Mouse (Mus musculus): ENCODE measurements around the gene Plin1.

The Plin1 gene

DNA sequence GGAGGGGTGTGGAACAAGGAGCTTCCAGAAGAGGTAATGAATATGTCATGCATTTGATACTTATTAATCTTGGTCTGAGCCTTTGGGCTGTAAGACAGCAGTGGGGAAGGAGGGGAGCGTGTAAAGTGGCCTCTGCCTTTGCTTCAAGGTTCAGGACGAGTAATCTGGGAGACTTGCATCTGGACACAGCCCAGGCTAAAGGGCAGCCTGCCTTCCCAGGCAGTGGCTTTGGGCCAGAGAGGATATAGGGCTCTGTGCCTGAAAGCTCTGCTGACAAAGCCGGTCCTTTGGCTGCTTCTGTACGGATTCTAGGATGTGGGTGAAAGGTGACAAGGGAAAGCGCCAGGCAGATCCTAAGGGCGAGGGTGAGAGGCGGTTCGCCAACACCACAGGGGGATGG, 1.9 kb upstream of the Plin1 start:
- peak; percentile 59 to 75 for DNase-seq

DNA sequence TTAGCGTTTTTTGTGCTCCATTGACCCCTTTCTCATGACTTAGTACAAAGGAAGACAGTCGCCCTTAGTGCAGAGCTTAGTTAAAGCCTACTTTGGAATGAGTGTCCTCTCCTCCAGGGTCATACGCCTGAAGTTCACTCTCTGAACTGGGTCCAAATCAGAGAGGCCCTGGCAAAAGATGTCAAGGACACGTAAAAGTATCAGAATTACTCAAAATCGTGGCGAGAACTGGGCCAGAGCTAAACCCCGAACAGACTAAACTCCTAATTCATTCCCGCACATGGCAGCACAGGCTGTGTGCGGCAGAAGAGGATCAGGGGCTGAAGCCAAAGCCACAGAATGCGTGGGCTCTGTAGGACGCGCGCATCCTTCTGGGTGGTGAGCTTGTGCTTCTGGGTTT, 1.3 kb downstream of the Plin1 start:
- DNase-seq, result no peak

DNA sequence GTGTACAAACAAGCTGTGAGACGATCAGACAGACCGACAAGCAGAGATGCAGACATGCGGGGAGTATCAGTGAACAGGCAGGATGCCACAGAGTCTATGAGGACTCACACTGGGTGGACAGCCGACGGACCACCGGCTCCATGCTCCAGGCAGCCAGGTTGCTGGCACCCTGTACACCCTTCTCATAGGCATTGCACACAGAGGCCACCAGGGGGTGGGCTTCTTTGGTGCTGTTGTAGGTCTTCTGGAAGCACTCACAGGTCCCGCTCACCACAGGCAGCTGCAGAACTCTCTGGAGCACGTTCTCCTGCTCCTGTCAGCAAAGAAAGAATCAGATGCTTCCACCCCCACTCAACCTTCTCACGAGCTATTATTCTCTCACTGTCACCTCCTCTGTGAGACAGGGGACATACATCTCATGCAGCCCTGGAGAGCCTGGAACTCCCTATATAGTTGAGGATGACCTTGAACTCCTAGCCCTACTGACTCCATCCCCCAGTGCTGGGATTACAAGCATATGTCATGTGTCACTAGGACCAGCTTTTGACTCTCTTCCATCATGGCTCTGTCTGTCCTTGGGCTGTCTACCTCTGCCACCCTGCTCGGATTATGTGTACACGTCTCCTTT, 2.8 kb downstream of the Plin1 start:
- DNase-seq, result peak; percentile 40 to 51

DNA sequence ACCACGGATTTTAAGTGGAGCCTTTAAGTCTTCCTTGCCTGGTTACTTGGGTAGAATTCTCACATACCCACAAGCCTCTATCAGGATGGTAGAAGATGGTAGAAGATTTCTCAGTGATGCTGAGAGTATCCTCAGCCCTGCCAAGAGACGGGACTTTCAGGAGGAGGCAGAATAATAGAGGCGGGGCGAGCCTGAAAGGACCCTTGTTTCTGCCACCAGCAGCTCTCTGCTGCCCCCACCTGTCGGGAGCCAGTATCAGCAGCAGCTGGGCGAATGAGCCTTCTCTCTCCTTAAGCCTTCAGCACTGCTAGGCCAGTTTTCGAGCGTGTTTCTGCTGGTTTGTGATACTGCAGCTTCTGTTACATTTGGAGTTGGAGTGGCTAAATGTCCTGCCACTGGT, 3.5 kb downstream of the Plin1 start:
- DNase-seq, result peak; percentile 84 to 86

DNA sequence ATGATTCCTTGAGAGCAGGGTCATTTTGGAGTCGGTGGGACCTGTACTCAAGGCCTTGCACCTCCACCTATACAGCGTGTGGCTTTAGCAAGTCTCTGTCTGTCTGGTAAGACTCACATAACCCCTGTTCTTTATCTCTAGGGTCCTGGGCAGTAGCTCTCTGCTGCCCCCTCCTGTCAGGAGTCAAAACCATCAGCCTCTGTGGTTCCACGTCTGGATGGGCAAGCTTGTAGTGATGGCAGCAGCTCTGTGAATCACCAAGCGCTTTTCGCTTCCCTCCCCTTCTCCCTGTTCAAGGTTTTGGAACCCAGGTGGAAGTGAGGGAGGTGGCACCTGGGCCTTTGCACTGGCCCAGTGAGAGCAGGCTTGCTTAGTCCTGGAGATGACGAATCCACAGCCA, 4.5 kb downstream of the Plin1 start:
- DNase-seq, result peak; percentile 78 to 81

DNA sequence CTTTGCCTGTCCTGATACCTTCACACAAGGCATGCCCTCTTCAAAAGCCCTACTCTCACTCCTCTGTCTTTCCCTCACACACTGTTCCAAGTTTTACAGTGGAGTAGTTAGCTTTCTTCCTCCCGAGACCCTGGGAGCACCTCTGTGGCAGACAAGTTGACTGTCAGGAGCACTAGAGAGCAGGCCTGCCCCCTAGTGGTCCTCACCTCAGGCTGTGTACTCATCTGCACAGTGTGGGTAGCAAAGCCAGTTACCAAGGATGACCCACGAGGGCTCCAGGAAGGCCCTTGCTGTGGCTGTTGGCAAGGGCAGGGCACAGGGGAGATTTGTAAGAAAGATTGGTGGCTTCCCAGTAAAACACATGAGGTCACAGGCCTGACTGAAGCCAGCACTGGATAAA, 5.6 kb downstream of the Plin1 start:
- peak; percentile 80 to 86 for DNase-seq

DNA sequence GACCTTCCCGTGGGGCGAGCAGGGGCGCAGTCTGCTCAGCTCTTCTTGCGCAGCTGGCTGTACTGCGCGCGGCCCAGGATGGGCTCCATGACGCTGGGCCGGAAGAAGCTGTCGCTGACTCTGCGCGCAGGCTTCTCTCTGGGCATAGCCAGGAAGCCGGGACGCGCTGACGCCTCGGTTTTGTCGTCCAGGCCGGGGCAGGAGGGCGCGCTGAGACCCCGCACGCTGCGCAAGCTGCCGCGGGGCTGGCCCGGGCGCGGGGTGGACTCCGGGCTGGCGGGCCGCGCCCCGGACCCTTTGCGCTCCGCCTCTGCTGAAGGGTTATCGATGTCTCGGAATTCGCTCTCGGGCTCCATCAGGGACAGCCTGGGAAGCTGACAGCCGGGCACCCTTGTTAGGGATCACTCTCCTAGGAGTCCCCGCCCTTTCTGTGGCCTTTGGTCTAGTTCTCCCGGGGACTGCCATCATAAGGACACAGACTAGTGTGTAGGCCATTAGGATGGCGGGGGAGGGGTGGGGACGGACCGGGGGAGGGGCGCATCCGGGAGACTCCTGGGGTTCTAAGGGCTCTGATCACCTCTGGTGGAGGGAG, 11.2 kb downstream of the Plin1 start:
- DNase-seq, result peak; percentile 75 to 84

DNA sequence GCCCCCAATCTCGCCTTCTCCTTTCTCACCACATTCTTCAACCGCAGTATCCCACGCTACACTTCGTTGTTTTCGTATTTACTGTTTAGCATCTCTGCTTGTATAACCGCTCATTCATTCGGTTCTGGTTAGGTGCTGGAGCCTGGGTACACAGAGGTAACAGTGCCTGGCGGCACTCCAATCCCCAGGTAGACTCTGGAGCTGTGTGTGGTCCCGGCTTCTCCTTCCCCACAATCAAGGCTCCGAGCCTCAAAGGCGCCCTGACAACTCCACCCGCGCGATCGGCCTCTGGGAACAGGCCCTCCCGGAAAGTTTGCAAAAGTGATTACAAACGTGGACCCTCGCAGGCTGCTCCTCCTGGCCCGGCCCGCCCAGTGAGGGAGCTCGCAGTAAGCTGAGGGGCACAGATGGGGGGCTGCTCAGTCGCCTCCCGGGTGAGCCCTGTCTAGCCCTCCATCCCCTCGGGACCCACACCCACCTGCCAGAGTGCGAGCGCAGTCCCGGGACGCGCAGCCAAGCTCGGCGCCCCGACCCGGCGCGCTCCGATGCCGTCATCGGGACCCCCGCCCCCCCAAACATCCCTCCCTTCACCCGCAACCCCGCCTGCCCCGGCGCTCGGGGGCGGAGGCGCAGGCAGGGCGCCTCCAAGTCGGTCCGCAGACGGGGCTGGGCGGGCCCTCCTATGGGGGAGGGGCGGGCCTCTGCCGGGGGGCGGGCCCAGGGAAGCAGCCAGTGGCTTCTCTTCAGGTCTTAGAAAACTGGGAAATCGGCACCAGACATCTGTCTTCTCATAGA, 17.3 kb downstream of the Plin1 start, which contains the start of gene Kif7:
Gene Kif7, minus strand, starts transcription at position 534 of the 795 bp plus-strand sequence.
- peak; percentile 90 to 94 for DNase-seq

DNA sequence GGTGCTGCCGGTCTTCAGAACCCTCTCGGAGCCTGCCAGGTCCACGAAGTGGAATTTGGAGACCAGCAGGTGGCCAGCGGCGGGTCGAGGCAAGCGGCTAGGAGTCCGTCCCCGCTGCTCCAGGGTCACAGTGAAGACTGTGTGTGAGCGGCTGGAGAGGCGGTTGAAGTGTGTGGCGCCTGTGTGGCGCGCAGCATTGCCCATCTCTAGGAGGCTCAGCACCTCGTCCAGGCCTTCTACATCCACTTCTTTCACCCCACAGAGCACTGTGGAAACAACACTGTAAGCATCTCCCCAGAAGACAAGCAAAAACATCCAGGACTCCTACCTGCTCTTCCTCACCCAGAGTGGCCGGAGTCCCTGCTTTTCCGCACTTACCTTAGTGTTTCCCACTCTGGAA, 21.9 kb downstream of the Plin1 start:
- DNase-seq, result peak in 1 of 2 experiments; percentile 40

DNA sequence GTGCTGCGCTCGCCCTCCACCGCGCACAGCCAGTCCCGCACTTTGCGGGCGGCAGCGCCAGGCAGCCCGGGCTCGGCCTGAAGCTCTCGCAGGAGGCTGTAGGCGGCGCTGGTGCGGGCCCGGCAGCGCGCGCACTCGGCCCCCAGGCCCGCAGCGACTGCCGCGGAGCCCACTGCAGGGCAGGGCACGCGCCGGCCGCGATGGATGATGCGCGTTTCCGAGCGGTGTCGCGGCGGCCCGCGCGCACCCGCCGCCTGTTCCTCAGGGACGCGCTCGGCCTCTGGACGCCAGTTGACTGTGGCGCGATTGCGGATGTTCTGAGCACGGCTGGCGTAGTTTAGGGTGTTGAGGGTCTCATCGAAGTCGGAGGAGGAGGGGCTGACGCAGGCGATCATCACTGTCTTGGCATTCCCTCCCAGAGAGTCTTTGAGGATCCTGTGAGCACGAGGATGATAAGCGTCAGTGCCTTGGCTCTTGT, 22.5 kb downstream of the Plin1 start:
- DNase-seq, result peak; percentile 67 to 80

DNA sequence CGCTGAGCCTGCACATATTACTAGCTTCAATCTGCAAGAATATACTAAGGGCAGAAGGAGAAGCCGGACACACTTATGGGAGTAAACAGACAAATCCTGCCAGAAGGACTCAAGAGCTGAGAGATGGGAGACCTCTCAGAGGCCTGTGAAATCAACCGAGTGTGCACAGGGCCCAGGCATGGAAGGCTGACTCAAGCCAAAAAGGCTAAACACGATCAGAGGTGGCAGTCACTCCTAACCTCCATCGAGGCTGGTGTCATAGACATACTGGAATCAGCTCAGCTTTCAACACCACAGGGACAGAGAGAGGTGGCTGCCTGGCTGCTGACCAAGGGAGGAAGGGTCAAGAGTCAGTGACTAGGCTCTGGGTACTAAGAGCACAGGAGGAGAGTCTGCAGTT, 27.5 kb downstream of the Plin1 start:
- DNase-seq, result no peak

DNA sequence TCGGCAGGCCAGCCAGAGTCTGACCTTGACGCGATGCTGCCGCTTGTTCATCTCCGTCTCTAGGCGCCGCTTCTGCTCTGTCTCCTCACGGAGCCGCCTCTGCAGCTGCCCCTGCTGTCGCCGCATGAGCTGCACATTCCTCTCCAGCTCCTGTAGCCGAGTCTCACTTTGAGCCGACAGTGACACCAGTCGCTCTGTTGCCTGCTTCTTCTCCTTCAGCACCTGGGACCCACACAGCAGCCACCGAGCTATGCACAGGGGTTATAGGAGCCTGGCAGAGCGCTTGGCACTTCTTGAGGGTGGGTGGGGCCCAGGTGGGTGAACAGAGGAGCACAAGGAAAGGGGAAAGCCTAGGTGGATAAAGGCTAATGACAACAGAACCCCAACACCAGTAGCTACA, 29.9 kb downstream of the Plin1 start:
- no peak for DNase-seq

DNA sequence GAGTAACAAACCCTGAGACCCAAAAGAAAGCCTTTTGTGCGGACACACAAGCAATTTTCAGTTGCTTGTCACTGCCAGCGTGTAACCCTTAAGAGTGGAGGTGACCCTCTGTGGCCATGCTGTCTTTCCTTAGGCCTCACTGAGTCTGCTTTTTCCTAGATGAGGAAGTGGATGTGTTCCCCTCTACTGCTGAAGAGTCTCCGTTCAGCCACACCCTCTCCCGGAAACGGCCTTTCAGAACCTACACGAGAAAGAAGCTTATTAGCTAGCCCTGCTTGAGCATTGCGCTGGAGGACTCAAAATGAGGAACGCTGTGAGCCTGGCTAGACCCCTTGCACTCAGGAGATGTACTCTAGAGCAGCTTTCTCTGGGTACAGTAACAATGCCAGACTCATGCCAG, 36.2 kb downstream of the Plin1 start:
- DNase-seq, result no peak

DNA sequence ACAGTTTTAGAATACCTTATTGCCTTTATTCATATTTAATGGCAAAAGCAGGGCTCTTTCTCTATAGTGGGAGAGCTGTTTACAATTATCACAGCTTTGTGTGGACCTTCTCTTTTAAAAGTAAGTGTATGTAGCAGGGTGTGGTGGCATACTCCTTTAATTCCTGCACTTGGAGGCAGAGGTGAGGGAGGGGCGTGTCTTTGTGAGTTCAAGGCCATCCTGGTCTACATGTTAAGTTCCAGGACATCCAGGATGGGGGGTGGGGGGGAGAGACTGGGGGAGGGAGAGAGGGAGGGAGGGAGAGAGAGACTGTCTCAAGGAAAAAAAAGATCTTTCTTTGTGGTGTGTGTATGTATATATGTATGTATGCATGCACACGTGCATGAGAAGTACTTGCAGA, 52.5 kb downstream of the Plin1 start:
- DNase-seq, result no peak

DNA sequence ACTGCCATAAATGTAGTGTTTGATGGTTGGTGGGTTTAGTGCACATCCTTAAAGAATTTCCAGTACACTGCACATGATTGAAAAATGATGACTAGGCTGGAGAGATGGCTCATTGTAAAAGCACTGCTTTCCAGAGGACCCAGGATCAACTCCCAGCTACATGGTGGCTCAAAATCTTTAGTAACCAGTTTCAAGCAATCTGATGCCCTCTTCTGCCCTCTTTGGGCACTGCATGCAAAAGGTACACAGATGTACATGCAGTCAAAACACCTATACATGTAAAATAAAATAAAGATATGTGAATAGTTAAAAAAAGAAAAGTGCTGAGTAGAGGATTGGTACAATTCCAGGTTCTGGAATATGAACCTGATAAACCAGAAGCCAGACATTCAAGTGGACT, 53.5 kb downstream of the Plin1 start:
- peak; percentile 44 to 49 for DNase-seq

DNA sequence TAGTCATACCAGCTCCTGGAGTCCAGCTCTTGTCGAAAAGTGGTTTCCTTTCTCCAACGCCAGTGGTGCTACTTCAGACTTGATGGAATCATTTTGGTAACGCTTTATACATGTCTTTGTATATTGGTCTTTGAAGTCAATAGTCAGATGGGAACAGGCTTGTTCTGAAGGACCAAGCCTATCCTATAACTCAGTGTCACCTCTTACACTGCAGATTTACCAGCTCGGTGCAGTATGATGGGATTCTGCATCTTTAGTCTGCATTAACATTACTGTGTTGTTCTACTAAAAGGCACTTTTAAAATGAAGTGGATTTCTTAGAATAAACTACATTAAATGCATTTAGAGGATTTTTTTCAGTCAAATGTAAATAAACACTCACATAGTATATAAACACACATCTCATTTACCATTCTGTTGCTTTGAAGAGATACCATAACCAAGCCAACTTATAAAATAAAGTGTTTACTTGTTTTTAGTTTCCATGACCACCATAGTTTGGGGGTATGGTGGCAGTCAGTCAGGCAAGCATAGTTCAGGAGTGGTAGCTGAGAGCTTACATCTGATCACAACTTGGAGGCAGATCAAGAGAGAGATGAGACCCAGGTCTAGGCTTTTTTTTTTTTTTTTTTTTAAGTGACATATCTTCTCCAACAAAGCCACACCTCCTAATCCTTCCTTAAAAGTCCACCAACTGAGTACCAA, 61.7 kb downstream of the Plin1 start:
- DNase-seq, result no peak
